Mouse (Mus musculus) 416B (cell line): ENCODE results near the gene Eml3.
A peak's percentile ranks its signal among the peaks of the same experiment; 100 is the strongest.

Experiments
- DNase-seq: peaks from one replicate; pipeline ENCODE4 v3.0.0; 2011; ENCODE audit warnings: low read depth

Eml3 gene

GRCm38 (mm10) chr19:8914212-8914611, 15.1 kb upstream of the Eml3 start:
- no peak for DNase-seq

- DNase-seq = no peak
Observed at GRCm38 (mm10) chr19:8919000-8919399, 10.4 kb upstream of the Eml3 start.

- DNase-seq = no peak
Observed at GRCm38 (mm10) chr19:8919684-8920072, 9.7 kb upstream of the Eml3 start.

- peak; percentile 95 for DNase-seq
Observed at GRCm38 (mm10) chr19:8920073-8920736, 9.1 kb upstream of the Eml3 start, which contains the start of gene B3gat3. TSS of gene B3gat3 (plus strand) at chr19:8920374.

- peak; percentile 87 for DNase-seq
Observed at GRCm38 (mm10) chr19:8920836-8921291, 8.5 kb upstream of the Eml3 start.

- no peak for DNase-seq
Observed at GRCm38 (mm10) chr19:8921741-8922140, 7.6 kb upstream of the Eml3 start.

- no peak for DNase-seq
Observed at GRCm38 (mm10) chr19:8926766-8927165, 2.6 kb upstream of the Eml3 start.

GRCm38 (mm10) chr19:8927891-8928525, 1.3 kb upstream of the Eml3 start:
- no peak for DNase-seq

GRCm38 (mm10) chr19:8928689-8929223, 596 bp upstream of the Eml3 start:
- no peak for DNase-seq

- DNase-seq = peak; percentile 41
Observed at GRCm38 (mm10) chr19:8930117-8930516, 765 bp downstream of the Eml3 start.

GRCm38 (mm10) chr19:8930771-8931170, 1.4 kb downstream of the Eml3 start:
- no peak for DNase-seq

GRCm38 (mm10) chr19:8936736-8937135, 7.4 kb downstream of the Eml3 start:
- no peak for DNase-seq

GRCm38 (mm10) chr19:8940526-8941133, 11.3 kb downstream of the Eml3 start:
- DNase-seq = no peak

GRCm38 (mm10) chr19:8941136-8941514, 11.8 kb downstream of the Eml3 start:
- peak; percentile 38 for DNase-seq

- peak; percentile 95 for DNase-seq
Observed at GRCm38 (mm10) chr19:8941515-8942217, 12.3 kb downstream of the Eml3 start, which contains the start of gene Mta2. TSS of gene Mta2 (plus strand) at chr19:8941875.

GRCm38 (mm10) chr19:8942276-8942964, 13.1 kb downstream of the Eml3 start:
- DNase-seq = peak; percentile 65

- peak; percentile 28 for DNase-seq
Observed at GRCm38 (mm10) chr19:8943047-8943446, 13.7 kb downstream of the Eml3 start.

- DNase-seq = peak; percentile 91
Observed at GRCm38 (mm10) chr19:8944062-8944461, 14.7 kb downstream of the Eml3 start.

GRCm38 (mm10) chr19:8944750-8945149, 15.4 kb downstream of the Eml3 start:
- peak; percentile 94 for DNase-seq

- DNase-seq = no peak
Observed at GRCm38 (mm10) chr19:8945251-8945650, 15.9 kb downstream of the Eml3 start.

- DNase-seq = no peak
Observed at GRCm38 (mm10) chr19:8946929-8947328, 17.6 kb downstream of the Eml3 start.

- DNase-seq = no peak
Observed at GRCm38 (mm10) chr19:8950190-8950589, 20.8 kb downstream of the Eml3 start.
